Mouse (Mus musculus) hindbrain, embryonic 15.5 days (tissue): ENCODE results near the gene Rnf151. TPM values are rescaled to one million over a fixed set of nuclear protein-coding genes. Genes with fewer than 3 reads are reported as not detected.

ENCODE experiments used
- ATAC-seq: fragments of 200-750 bp; cut with Nextera tagmentation; 2 replicates; pipeline ENCODE4 v1.8.0; 2017; ENCODE audit warnings: low read depth, moderate number of reproducible peaks, moderate TSS enrichment; ENCODE audit not compliant: low FRiP score
- H3K27ac ChIP-seq: fragments of 300-500 bp; sonication (generic); replicated peaks from 2 replicates; pipeline ENCODE4 v1.5.1; 2015; ENCODE audit warnings: mild to moderate bottlenecking, inconsistent platforms
- H3K27me3 ChIP-seq: fragments of 300-500 bp; sonication (generic); 2 replicates; pipeline ENCODE4 v1.6.1; 2015; ENCODE audit warnings: control low read depth, inconsistent platforms
- H3K36me3 ChIP-seq: fragments of 300-500 bp; sonication (generic); 2 replicates; pipeline ENCODE4 v1.6.1; 2015; ENCODE audit warnings: control low read depth, inconsistent platforms
- H3K4me1 ChIP-seq: fragments of 300-500 bp; sonication (generic); replicated peaks from 2 replicates; pipeline ENCODE4 v1.6.1; 2015; ENCODE audit warnings: control low read depth, inconsistent platforms
- H3K4me2 ChIP-seq: fragments of 300-500 bp; sonication (generic); 2 replicates; pipeline ENCODE4 v1.6.1; 2015; ENCODE audit warnings: moderate library complexity, mild to moderate bottlenecking, inconsistent platforms
- H3K4me3 ChIP-seq: fragments of 300-500 bp; sonication (generic); 2 replicates; pipeline ENCODE4 v1.5.1; 2015; ENCODE audit warnings: mild to moderate bottlenecking, inconsistent platforms
- H3K9ac ChIP-seq: fragments of 300-500 bp; sonication (generic); 2 replicates; pipeline ENCODE4 v1.6.1; 2015; ENCODE audit warnings: inconsistent platforms
- H3K9me3 ChIP-seq: fragments of 300-500 bp; sonication (generic); 2 replicates; pipeline ENCODE4 v1.6.1; 2016; ENCODE audit warnings: control low read depth, inconsistent platforms
- WGBS: fragments of 180-500 bp; shearing (Covaris S2); methylation state at CpG from one replicate; pipeline ENCODE4 v1.1.7; 2015; 5-methylcytosine and 5-hydroxymethylcytosine counted together
- polyA plus RNA-seq: library from polyadenylated mRNA; unstranded; fragments of >200 nt; fragmentation: Nextera tagmentation; extraction: Ambion mirVana; gene quantifications from 2 replicates; pipeline ENCODE4 v1.2.1, GENCODE M21; 2015

The Rnf151 gene
- polyA plus RNA-seq = not detected in 2 replicates

DNA sequence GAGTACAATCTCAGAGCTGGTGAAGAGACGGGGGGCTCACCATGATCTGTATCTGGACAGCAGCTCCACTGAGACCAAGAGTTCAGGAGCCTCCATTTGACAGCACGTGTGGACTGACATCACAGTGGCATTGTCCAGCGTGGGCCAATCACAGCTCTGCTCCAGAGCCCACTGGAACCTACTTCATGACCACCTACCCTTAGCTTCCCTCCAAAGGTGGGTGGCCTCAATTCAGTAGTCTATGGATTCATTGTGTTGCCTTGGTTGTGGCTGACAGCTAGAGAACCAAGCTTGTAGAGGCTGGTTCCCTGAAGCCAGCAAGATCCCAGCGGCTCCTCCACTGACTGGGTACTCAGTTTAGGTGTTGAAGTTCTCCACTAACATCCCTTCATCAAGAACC lies at the start of gene Rnf151, which contains the start of gene Rps2:
Gene Rnf151 (minus strand): TSS at position 121 of the 400 bp plus-strand sequence.
Gene Rps2 (plus strand): TSS at position 174 of the 400 bp plus-strand sequence.
- Histone ChIP-seq H3K36me3 (peaks cover 20% of the 10 kb centered on the region), H3K27me3 (no peaks in the 10 kb centered on the region), H3K4me2 (peak within 1 kb of the TSS; percentile 70), H3K9ac (peak within 1 kb of the TSS; percentile 97; the same call in 1 of the 2 replicates), H3K4me1 (peaks cover 32% of the 10 kb centered on the region), H3K9me3 (no peaks in the 10 kb centered on the region), H3K27ac (no peak within 1 kb of the TSS), H3K4me3 (peak within 1 kb of the TSS; percentile 93)
- WGBS = 83% methylated on average over 4 of the region's 4 CpGs
- ATAC-seq = no peak

DNA sequence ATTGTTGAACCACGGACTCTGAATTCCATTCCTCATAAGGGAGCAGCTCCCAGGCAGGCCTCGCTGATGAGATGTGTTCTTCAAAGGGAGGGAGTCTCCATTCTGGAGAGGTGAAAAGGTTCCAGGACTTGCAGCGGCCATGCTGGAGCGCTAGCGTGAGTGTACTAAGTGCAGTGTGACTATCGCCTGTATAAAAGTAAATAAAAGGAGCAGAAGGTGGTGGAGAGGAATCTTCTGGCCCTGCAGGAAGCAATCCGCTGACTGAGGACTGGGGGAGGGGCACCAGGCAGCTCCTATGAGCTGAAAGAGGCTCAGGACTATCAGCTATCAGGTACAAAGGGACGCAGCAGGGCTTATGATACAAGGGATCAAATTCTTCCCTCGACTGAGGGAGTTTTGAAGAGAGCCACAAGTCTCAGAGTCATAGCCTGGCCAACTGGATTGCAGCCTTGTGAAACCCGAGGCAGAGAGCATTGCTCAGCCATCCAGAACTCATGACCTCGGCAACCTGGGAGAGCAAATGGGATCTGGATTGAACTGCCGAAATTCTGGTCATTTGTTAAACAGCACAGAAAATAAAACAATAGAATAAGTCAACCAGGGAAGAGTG lies 48.5 kb upstream of the Rnf151 start:
- Histone ChIP-seq H3K27ac (no peak overlapping the region), H3K9me3 (no peaks in the 10 kb centered on the region), H3K27me3 (no peaks in the 10 kb centered on the region), H3K4me3 (no peak overlapping the region), H3K4me1 (no peaks in the 10 kb centered on the region), H3K9ac (no peak overlapping the region), H3K4me2 (no peak overlapping the region), H3K36me3 (no peaks in the 10 kb centered on the region)
- no peak for ATAC-seq
- 26% methylated on average over 12 of the region's 12 CpGs for WGBS

DNA sequence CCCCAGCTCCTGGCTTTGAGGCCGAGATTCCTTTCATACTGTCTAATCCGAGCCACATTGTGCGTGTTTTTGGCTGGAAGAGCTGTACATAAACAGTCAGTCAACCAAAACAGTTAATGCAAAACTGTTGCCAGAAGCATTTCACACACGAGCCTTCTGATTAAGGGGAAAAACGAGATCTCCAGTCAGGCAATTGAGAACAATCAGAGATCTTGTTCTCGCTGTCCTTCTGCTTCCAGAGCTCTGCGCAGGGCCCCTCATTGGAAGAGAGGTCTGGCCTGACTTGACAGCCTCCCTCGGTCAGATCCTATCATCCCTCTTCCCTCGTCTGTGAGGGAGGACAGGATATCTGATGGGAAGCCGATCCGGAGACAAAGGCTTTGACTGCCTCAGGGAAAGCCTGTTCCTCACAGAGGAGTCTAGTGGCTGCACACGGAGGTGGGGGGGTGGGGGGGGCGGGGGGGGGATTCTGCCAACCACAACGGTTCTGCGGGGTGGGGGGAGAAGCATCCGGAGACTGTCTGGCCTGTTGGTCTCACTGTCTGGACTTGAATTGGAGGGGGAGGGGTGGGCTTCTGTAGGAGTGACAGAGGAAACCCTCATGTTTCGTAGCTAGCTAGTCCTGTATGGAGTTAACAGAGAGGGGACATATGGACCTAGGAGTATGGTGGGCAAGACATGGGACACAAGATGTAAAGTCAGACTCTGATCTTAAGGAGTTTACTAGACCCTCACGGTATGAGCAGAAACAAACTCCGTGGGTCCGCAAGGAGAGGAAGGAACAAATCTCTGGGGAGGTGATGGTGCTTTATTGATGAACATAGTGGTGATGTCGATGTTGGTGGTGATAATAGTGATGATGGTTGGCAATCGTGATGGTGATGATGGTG lies 47.4 kb upstream of the Rnf151 start:
- Histone ChIP-seq H3K4me2 (no peak overlapping the region), H3K9ac (no peak overlapping the region), H3K36me3 (no peaks in the 10 kb centered on the region), H3K27ac (no peak overlapping the region), H3K9me3 (no peaks in the 10 kb centered on the region), H3K4me1 (no peaks in the 10 kb centered on the region), H3K4me3 (no peak overlapping the region), H3K27me3 (no peaks in the 10 kb centered on the region)
- 52% methylated on average over 21 of the region's 22 CpGs for WGBS
- no peak for ATAC-seq

DNA sequence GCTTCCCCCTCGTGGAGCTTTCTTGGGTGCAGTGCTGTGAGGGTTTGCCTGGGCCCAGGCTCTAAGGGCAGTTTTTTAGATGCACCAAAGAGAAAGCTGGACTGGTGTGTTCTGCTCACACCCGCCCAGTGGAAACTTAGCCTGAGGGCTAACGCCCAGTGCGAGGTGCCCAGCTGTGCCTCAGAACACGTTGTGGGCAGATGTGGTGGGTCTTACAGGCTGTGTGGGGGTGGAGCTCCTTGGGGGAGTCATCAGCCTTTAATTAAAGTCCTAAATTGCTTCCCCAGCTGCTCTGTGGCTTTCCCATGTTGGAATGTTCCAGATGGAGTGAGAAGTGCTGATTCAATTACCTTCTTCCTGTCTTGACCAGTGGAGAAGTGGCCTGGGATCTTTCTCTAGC lies 43.3 kb upstream of the Rnf151 start:
- no peak for ATAC-seq
- Histone ChIP-seq H3K9me3 (no peaks in the 10 kb centered on the region), H3K4me2 (no peak overlapping the region), H3K4me3 (no peak overlapping the region), H3K36me3 (no peaks in the 10 kb centered on the region), H3K4me1 (no peaks in the 10 kb centered on the region), H3K9ac (no peak overlapping the region), H3K27ac (no peak overlapping the region), H3K27me3 (peaks cover 2% of the 10 kb centered on the region; the same call in 1 of the 2 replicates)
- WGBS = 59% methylated on average over 5 of the region's 5 CpGs

- Histone ChIP-seq H3K4me1 (peaks cover 10% of the 10 kb centered on the region), H3K4me2 (no peak overlapping the region), H3K4me3 (no peak overlapping the region), H3K27ac (no peak overlapping the region), H3K27me3 (peaks cover 34% of the 10 kb centered on the region), H3K9me3 (no peaks in the 10 kb centered on the region), H3K9ac (no peak overlapping the region), H3K36me3 (no peaks in the 10 kb centered on the region)
- ATAC-seq = no peak
- WGBS = 84% methylated on average over 1 of the region's 1 CpGs
These were observed 39.5 kb upstream of the Rnf151 start for GRCm38 (mm10) chr17:24757394-24757793.

- peak; percentile 51; the same call in 1 of the 2 replicates for ATAC-seq
- Histone ChIP-seq H3K4me1 (peaks cover 13% of the 10 kb centered on the region), H3K36me3 (no peaks in the 10 kb centered on the region), H3K4me2 (peak within 1 kb of the TSS; percentile 88), H3K9me3 (no peaks in the 10 kb centered on the region), H3K27ac (no peak within 1 kb of the TSS), H3K27me3 (peaks cover 69% of the 10 kb centered on the region), H3K4me3 (peak within 1 kb of the TSS; percentile 44), H3K9ac (no peak within 1 kb of the TSS)
- 1% methylated on average over 66 of the region's 82 CpGs for WGBS
These were observed 34.8 kb upstream of the Rnf151 start, which contains the start of gene Hs3st6 for GRCm38 (mm10) chr17:24752415-24753394. TSS of gene Hs3st6 (plus strand) at chr17:24752988.

- H3K9ac ChIP-seq = no peak overlapping the region
- H3K36me3 ChIP-seq = no peaks in the 10 kb centered on the region
- no peak overlapping the region for H3K4me3 ChIP-seq
- H3K4me1 ChIP-seq = peaks cover 13% of the 10 kb centered on the region
- H3K4me2 ChIP-seq = no peak overlapping the region
- WGBS = 29% methylated on average over 4 of the region's 4 CpGs
- H3K27ac ChIP-seq = no peak overlapping the region
- no peaks in the 10 kb centered on the region for H3K9me3 ChIP-seq
- H3K27me3 ChIP-seq = peaks cover 72% of the 10 kb centered on the region
- no peak for ATAC-seq
These were observed 33.7 kb upstream of the Rnf151 start for GRCm38 (mm10) chr17:24751528-24751927.

DNA sequence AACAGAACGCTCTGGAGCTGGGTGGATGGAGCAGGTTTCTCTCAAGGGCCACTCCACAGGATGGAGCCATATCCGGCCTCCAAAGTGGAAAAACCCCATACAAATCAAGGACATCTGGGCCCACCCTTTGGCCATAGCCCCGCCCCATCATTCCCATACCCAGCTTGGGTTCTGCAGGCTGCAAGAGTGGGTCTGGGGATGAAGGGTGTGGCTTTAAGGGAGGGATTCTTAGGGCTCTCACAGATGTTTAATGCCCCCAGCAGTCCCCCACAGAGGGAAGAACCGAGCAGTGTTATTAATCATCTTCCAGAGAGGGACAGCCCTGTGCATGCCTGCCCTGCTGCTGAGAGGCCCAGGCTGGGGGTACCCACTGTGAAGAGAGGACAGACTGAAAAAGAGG lies 29.1 kb upstream of the Rnf151 start:
- Histone ChIP-seq H3K9me3 (no peaks in the 10 kb centered on the region), H3K9ac (no peak overlapping the region), H3K4me1 (0 out of 2 replicates have a peak, but pooled peaks cover 2% of the 10 kb centered on the region), H3K4me3 (no peak overlapping the region), H3K27me3 (peaks cover 35% of the 10 kb centered on the region), H3K27ac (no peak overlapping the region), H3K4me2 (no peak overlapping the region), H3K36me3 (no peaks in the 10 kb centered on the region)
- no peak for ATAC-seq
- WGBS = 50% methylated on average over 4 of the region's 4 CpGs

- no peaks in the 10 kb centered on the region for H3K9me3 ChIP-seq
- no peak overlapping the region for H3K4me3 ChIP-seq
- no peak overlapping the region for H3K9ac ChIP-seq
- H3K27me3 ChIP-seq = peaks cover 24% of the 10 kb centered on the region
- ATAC-seq = peak; percentile 86
- 0 out of 2 replicates have a peak, but pooled peaks cover 2% of the 10 kb centered on the region for H3K4me1 ChIP-seq
- H3K27ac ChIP-seq = no peak overlapping the region
- no peak overlapping the region for H3K4me2 ChIP-seq
- H3K36me3 ChIP-seq = no peaks in the 10 kb centered on the region
- 17% methylated on average over 7 of the region's 7 CpGs for WGBS
These were observed 27.9 kb upstream of the Rnf151 start for GRCm38 (mm10) chr17:24745526-24746497.

GRCm38 (mm10) chr17:24744381-24744780 lies 26.5 kb upstream of the Rnf151 start:
- no peak overlapping the region for H3K27ac ChIP-seq
- no peaks in the 10 kb centered on the region for H3K36me3 ChIP-seq
- 64% methylated on average over 3 of the region's 3 CpGs for WGBS
- 0 out of 2 replicates have a peak, but pooled peaks cover 2% of the 10 kb centered on the region for H3K4me1 ChIP-seq
- no peak for ATAC-seq
- peaks cover 13% of the 10 kb centered on the region for H3K27me3 ChIP-seq
- no peak overlapping the region for H3K4me3 ChIP-seq
- H3K9me3 ChIP-seq = no peaks in the 10 kb centered on the region
- H3K4me2 ChIP-seq = no peak overlapping the region
- H3K9ac ChIP-seq = no peak overlapping the region
